Mouse (Mus musculus) liver, postnatal 0 days (tissue): Measurements from ENCODE around the gene Ccdc142.

Source experiments
- CTCF ChIP-seq: sonication (generic); IDR thresholded peaks from 2 replicates; pipeline ENCODE4 v1.5.1; 2016; ENCODE audit warnings: antibody characterized with exemption, low read depth
- EP300 ChIP-seq: IDR thresholded peaks from 2 replicates; pipeline ENCODE4 v1.6.1; 2016; ENCODE audit warnings: antibody characterized with exemption, low read depth, mild to moderate bottlenecking

- TF ChIP-seq CTCF: no peak
- TF ChIP-seq EP300: no peak
These were observed 1.8 kb downstream of the Ccdc142 start for GRCm38 (mm10) chr6:83103130-83103650.
